Mouse (Mus musculus): ENCODE results near the gene Cct4.

DNA sequence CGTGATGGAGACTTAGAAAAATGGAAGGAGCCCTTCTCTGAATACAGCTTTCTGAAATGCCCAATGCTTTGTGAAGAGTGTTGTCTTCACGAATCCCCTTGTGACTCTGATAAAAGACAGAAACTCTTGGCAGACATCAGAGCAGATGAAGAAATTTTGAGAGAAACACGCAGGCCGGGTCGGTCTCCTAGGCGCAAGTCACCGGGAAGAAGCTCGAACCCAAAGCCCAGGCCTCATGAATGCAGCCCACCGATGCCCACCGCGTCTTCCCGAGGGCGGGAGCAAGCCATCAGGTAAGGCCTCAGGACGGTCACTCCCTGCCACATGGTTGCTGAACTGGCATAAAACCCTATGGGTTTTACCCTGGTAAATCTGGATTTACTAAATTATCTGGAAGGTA is 30.5 kb downstream of the Cct4 start:
- TF ChIP-seq CTCF (IDR thresholded peaks at IDR 0.05; ENCODE audit: borderline replicate concordance, insufficient read depth, low read depth, low read length) (no peak), POLR2A (IDR thresholded peaks at IDR 0.05; ENCODE audit: borderline replicate concordance, insufficient read depth, low read length) (no peak)

Measured in cerebellum, adult 2 months (tissue).